Mouse (Mus musculus): Measurements from ENCODE around the gene Pdcd1.

- TF ChIP-seq POLR2A (IDR thresholded peaks at IDR 0.05; ENCODE audit: extremely low read depth, insufficient read depth, low read length) = no peak
- no peak for TF ChIP-seq CTCF (IDR thresholded peaks at IDR 0.05; ENCODE audit: extremely low read depth, insufficient read depth, low read length)
These were observed 34.1 kb upstream of the Pdcd1 start for GRCm38 (mm10) chr1:94086311-94086898.
